Mouse (Mus musculus) midbrain, embryonic 14.5 days (tissue): ENCODE results near the gene Sec24c. TPM values are rescaled to one million over a fixed set of nuclear protein-coding genes. Genes with fewer than 3 reads are reported as not detected.

ENCODE experiments used
- ATAC-seq: fragments of 200-750 bp; cut with Nextera tagmentation; 2 replicates; pipeline ENCODE4 v1.8.0; 2017; ENCODE audit warnings: moderate number of reproducible peaks, moderate library complexity; ENCODE audit not compliant: low FRiP score, low TSS enrichment
- DNase-seq: peaks from one replicate; pipeline ENCODE4 v3.0.0-alpha.2; 2015
- H3K27ac ChIP-seq: fragments of 300-500 bp; sonication (generic); replicated peaks from 2 replicates; pipeline ENCODE4 v1.5.1; 2014; ENCODE audit warnings: mild to moderate bottlenecking, low read depth, low read length, moderate library complexity
- H3K27me3 ChIP-seq: fragments of 300-500 bp; sonication (generic); 2 replicates; pipeline ENCODE4 v1.6.1; 2014; ENCODE audit warnings: low read length, control low read depth, mixed read lengths; ENCODE audit not compliant: control insufficient read depth, insufficient read depth
- H3K36me3 ChIP-seq: fragments of 300-500 bp; sonication (generic); 2 replicates; pipeline ENCODE4 v1.6.1; 2014; ENCODE audit warnings: low read length, control low read depth; ENCODE audit not compliant: control insufficient read depth, insufficient read depth
- H3K4me1 ChIP-seq: fragments of 300-500 bp; sonication (generic); 2 replicates; pipeline ENCODE4 v1.6.1; 2014; ENCODE audit warnings: mild to moderate bottlenecking, antibody characterized with exemption, low read length, control low read depth; ENCODE audit not compliant: control insufficient read depth, insufficient read depth
- H3K4me2 ChIP-seq: fragments of 300-500 bp; sonication (generic); 2 replicates; pipeline ENCODE4 v1.6.1; 2014; ENCODE audit warnings: mild to moderate bottlenecking, low read length, moderate library complexity
- H3K4me3 ChIP-seq: fragments of 300-500 bp; sonication (generic); replicated peaks from 2 replicates; pipeline ENCODE4 v1.5.1; 2014; ENCODE audit warnings: low read depth, low read length
- H3K9ac ChIP-seq: fragments of 300-500 bp; sonication (generic); replicated peaks from 2 replicates; pipeline ENCODE4 v1.6.1; 2014; ENCODE audit warnings: mild to moderate bottlenecking, low read length, moderate library complexity
- H3K9me3 ChIP-seq: fragments of 300-500 bp; sonication (generic); 2 replicates; pipeline ENCODE4 v1.6.1; 2016; ENCODE audit warnings: low read length, control low read depth, mixed read lengths; ENCODE audit not compliant: control insufficient read depth
- WGBS: fragments of 180-500 bp; shearing (Covaris S2); extraction: QIAGEN DNeasy Blood & Tissue Kit; methylation state at CpG from one replicate; pipeline ENCODE4 v1.1.7; 2014; 5-methylcytosine and 5-hydroxymethylcytosine counted together
- polyA plus RNA-seq: library from polyadenylated mRNA; unstranded; fragments of >200 nt; fragmentation: Nextera tagmentation; extraction: Ambion mirVana; gene quantifications from 2 replicates; pipeline ENCODE4 v1.2.1, GENCODE M21; 2014

The Sec24c gene
- polyA plus RNA-seq, 1 experiment from 2014 or later = 81.5 TPM

- no peak for ATAC-seq
- Histone ChIP-seq H3K9me3 (no peaks in the 10 kb centered on the region), H3K4me3 (no peak overlapping the region), H3K4me2 (no peak overlapping the region), H3K27me3 (peaks cover 13% of the 10 kb centered on the region; the same call in 1 of the 2 replicates), H3K36me3 (no peaks in the 10 kb centered on the region), H3K4me1 (peaks cover 14% of the 10 kb centered on the region), H3K27ac (no peak overlapping the region), H3K9ac (no peak overlapping the region)
- no peak for DNase-seq
- 80% methylated on average over 2 of the region's 2 CpGs for WGBS
Measured at GRCm38 (mm10) chr14:20663601-20664000, 10.5 kb upstream of the Sec24c start.

DNA sequence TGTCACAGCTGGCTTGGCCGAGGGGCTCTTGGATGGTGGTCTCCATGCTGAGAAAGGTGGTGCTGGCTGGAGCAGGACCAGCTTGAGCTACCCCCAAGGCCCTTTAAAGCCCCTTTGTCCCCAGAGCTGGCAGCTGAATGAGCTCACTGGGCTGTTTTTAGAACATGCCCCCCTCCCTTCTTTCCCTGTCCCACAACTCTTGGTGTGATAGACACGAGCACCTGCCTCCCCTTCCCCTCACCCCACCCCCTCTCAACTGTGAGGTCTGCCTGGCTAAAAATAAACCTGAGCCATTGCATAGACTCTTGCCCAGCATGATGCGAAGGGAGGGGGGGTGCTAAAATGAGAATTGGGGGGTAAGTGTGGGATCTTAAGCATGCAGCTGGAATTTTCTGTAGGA lies 9.7 kb upstream of the Sec24c start:
- WGBS = 44% methylated on average over 3 of the region's 3 CpGs
- ATAC-seq (no peak), DNase-seq (no peak)
- peaks cover 13% of the 10 kb centered on the region; the same call in 1 of the 2 replicates for H3K27me3 ChIP-seq
- no peak overlapping the region for H3K27ac ChIP-seq
- H3K36me3 ChIP-seq = no peaks in the 10 kb centered on the region
- H3K4me2 ChIP-seq = no peak overlapping the region
- H3K4me1 ChIP-seq = peaks cover 14% of the 10 kb centered on the region
- no peak overlapping the region for H3K9ac ChIP-seq
- no peak overlapping the region for H3K4me3 ChIP-seq
- no peaks in the 10 kb centered on the region for H3K9me3 ChIP-seq

DNA sequence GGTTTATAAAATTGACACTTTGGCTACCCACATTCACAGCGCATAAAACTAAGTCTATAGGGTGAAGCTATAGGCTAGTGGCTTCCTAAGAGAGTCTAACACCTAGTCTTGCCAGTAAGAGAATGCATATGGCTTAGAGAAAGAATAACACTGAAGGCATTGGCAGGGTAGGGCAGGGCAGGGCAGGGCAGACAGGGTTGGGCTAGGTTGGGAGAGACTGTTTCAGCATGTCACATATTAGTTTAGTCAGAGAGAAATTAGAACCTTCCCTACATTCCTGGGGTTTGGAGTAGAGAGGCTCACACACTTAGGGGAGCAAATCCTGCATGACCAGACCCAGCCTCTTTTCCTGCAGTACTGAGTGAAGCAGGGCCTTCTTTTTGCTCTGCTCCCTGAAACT lies 6.6 kb upstream of the Sec24c start:
- DNase-seq (no peak), ATAC-seq (no peak)
- Histone ChIP-seq H3K4me1 (peaks cover under 1% of the 10 kb centered on the region; the same call in 1 of the 2 replicates), H3K27me3 (peaks cover 12% of the 10 kb centered on the region; the same call in 1 of the 2 replicates), H3K9ac (no peak overlapping the region), H3K4me3 (no peak overlapping the region), H3K36me3 (no peaks in the 10 kb centered on the region), H3K9me3 (no peaks in the 10 kb centered on the region), H3K27ac (no peak overlapping the region), H3K4me2 (no peak overlapping the region)
- 67% methylated on average over 1 of the region's 1 CpGs for WGBS

GRCm38 (mm10) chr14:20668154-20668810 lies 5.8 kb upstream of the Sec24c start, which contains the start of gene Synpo2l:
Gene Synpo2l, minus strand, starts transcription at chr14:20668354.
- Histone ChIP-seq H3K9ac (no peak within 1 kb of the TSS), H3K36me3 (no peaks in the 10 kb centered on the region), H3K27me3 (peaks cover 5% of the 10 kb centered on the region; the same call in 1 of the 2 replicates), H3K9me3 (no peaks in the 10 kb centered on the region), H3K4me1 (no peaks in the 10 kb centered on the region), H3K27ac (no peak within 1 kb of the TSS), H3K4me2 (no peak within 1 kb of the TSS), H3K4me3 (no peak within 1 kb of the TSS)
- ATAC-seq (no peak), DNase-seq (no peak)
- 79% methylated on average over 8 of the region's 8 CpGs for WGBS

DNA sequence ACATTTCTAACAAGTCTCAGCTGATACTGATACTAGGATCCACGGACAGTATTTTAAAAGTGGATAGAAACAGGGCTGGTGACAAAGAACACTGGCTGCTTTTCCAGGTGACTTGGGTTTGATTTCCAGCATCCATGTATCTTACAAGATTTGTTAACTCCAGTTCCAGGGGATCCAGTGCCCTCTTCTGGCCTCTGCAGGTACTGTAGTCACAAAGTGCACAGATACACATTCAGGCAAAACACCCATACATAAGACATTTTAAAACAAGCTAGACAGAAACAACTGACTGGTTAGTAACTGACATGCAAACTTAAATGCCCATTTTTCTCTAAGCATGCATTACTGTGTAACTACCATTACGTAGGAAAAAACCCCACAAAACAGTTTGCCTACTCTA lies 1.1 kb upstream of the Sec24c start:
- Histone ChIP-seq H3K27me3 (no peaks in the 10 kb centered on the region), H3K27ac (no peak overlapping the region), H3K36me3 (peaks cover 19% of the 10 kb centered on the region), H3K4me2 (peak overlapping the region; percentile 71; the same call in 1 of the 2 replicates), H3K4me1 (peaks cover 16% of the 10 kb centered on the region), H3K9me3 (no peaks in the 10 kb centered on the region), H3K9ac (no peak overlapping the region), H3K4me3 (no peak overlapping the region)
- ATAC-seq (no peak), DNase-seq (peak; percentile 51)
- 88% methylated on average over 2 of the region's 2 CpGs for whole genome bisulfite sequencing

DNA sequence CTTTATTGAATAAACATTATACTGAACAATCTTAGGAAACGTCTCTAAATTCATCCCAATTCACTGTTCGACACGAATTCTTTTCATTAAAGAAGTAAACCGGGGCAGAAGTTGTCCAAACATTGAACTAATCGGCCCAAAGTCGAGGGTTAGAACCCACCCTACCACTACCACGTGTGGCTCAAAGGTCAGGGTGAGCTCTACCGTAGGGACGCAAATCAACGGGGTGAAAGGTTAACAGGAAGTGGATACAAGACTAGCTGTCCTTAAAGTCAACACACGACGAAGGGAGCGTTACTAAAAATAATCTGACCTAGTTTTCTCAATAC lies 409 bp upstream of the Sec24c start:
- DNase-seq (no peak), ATAC-seq (peak; percentile 79)
- H3K9me3 ChIP-seq = no peaks in the 10 kb centered on the region
- peak overlapping the region; percentile 89 for H3K4me3 ChIP-seq
- no peaks in the 10 kb centered on the region for H3K27me3 ChIP-seq
- H3K4me1 ChIP-seq = peaks cover 16% of the 10 kb centered on the region
- H3K9ac ChIP-seq = no peak overlapping the region; the same call in 1 of the 2 replicates
- H3K27ac ChIP-seq = peak overlapping the region; percentile 52; the same call in 1 of the 2 replicates
- 12% methylated on average over 13 of the region's 13 CpGs for WGBS
- H3K36me3 ChIP-seq = peaks cover 26% of the 10 kb centered on the region
- H3K4me2 ChIP-seq = peak overlapping the region; percentile 71

GRCm38 (mm10) chr14:20677906-20678305 lies 3.8 kb downstream of the Sec24c start:
- Histone ChIP-seq H3K4me2 (no peak overlapping the region), H3K36me3 (peaks cover 67% of the 10 kb centered on the region), H3K9ac (no peak overlapping the region), H3K27me3 (no peaks in the 10 kb centered on the region), H3K27ac (no peak overlapping the region), H3K9me3 (no peaks in the 10 kb centered on the region), H3K4me3 (no peak overlapping the region), H3K4me1 (peaks cover 16% of the 10 kb centered on the region)
- WGBS = 91% methylated on average over 4 of the region's 4 CpGs
- ATAC-seq (no peak), DNase-seq (no peak)

- H3K27me3 ChIP-seq = no peaks in the 10 kb centered on the region
- ATAC-seq (no peak), DNase-seq (no peak)
- no peaks in the 10 kb centered on the region for H3K4me1 ChIP-seq
- no peak overlapping the region for H3K4me2 ChIP-seq
- no peaks in the 10 kb centered on the region for H3K9me3 ChIP-seq
- H3K36me3 ChIP-seq = peaks cover 96% of the 10 kb centered on the region
- 89% methylated on average over 2 of the region's 2 CpGs for WGBS
- H3K9ac ChIP-seq = no peak overlapping the region
- no peak overlapping the region for H3K4me3 ChIP-seq
- no peak overlapping the region for H3K27ac ChIP-seq
Measured at GRCm38 (mm10) chr14:20681742-20682141, 7.6 kb downstream of the Sec24c start.

DNA sequence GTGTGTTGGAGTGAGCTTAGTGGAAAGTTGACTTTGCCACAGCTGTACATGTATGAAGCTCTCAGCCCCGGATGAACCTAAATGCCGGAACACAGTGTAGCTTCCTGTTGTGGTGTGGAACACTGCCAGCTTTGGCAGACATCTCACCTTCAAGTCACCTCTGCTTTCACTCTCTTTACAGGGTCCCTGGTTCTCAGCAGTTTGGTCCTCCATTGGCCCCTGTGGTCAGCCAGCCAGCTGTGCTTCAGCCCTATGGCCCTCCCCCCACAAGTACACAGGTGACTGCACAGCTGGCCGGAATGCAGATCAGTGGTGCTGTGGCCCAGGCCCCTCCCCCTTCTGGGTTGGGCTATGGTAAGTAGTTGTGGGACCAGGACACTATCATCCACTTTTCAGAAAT lies 8.4 kb downstream of the Sec24c start:
- Histone ChIP-seq H3K4me1 (no peaks in the 10 kb centered on the region), H3K4me3 (no peak overlapping the region), H3K27me3 (no peaks in the 10 kb centered on the region), H3K4me2 (no peak overlapping the region), H3K9ac (no peak overlapping the region), H3K27ac (no peak overlapping the region), H3K36me3 (peaks cover 99% of the 10 kb centered on the region), H3K9me3 (no peaks in the 10 kb centered on the region)
- WGBS = 81% methylated on average over 3 of the region's 3 CpGs
- ATAC-seq = no peak
- DNase-seq = no peak
